Mouse (Mus musculus): Measurements from ENCODE around the gene Cnga3.

GRCm38 (mm10) chr1:37242253-37242652 is 28.0 kb downstream of the Cnga3 start:
- TF ChIP-seq CTCF (IDR thresholded peaks at IDR 0.05; ENCODE audit: control insufficient read depth, insufficient read depth, low read length) (no peak), POLR2A (IDR thresholded peaks at IDR 0.05; ENCODE audit: borderline replicate concordance, control insufficient read depth, low read depth, low read length) (no peak)
